Mouse (Mus musculus) cerebellum, adult (tissue): ENCODE data around the gene Anks1b.

Source experiments
- ATAC-seq: cut with Nextera tagmentation; 2 replicates; pipeline ENCODE4 v1.9.2; 2017; ENCODE audit warnings: mild to moderate bottlenecking, moderate library complexity, mixed read lengths; ENCODE audit not compliant: insufficient number of reproducible peaks, low FRiP score, low TSS enrichment

The Anks1b gene

DNA sequence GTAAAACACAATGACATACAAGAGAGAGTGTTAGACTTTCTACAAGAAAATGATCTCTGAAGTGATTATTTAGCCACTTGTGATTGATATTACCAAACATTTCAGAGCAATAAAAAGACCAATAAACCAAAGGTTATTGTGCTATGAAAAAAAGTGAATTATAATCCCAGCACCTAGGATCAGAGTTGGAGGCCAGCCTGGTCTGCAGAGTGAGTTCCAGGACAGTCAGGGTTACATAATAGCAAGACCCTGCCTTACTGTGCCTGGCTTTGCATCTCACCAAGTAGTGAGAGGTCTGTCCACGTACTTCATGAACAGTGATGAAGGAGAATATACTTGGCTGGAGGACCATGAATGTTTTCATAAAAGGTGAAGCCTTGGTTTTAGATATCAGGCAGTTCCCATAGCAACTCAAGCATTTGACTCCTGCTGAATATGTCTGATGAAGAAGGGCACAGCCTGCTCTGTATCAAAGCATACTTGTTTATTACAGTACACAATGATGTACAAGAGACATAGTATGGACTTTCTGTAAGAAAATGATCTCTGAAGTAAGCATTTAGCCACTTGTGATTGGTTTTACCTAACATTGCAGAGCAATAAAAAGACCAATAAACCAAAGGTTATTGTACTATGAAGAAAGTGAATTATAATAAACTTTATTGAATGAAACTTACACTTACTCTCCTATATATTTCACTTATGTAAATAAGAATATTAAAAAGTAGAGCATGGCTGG lies 484.0 kb downstream of the Anks1b start:
- ATAC-seq: no peak

DNA sequence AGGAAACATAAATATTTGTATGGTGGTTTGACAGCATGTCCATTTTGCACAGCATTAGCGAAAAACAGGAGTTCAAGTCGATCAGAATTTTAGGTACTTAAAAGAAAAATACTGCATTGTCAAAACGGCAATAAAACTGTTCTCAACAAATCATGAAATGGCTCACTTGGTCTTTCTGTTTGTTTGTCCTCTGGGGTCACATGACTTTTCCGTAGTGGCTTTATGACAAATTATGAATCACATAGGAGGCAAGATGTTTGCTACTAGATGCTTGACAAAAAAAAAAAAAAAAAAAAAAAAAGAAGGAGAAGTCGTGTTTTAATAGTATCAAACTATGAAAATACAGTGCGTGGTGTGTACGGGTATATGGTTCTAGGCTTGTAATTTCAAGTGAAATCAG lies 495.7 kb downstream of the Anks1b start:
- ATAC-seq: no peak

DNA sequence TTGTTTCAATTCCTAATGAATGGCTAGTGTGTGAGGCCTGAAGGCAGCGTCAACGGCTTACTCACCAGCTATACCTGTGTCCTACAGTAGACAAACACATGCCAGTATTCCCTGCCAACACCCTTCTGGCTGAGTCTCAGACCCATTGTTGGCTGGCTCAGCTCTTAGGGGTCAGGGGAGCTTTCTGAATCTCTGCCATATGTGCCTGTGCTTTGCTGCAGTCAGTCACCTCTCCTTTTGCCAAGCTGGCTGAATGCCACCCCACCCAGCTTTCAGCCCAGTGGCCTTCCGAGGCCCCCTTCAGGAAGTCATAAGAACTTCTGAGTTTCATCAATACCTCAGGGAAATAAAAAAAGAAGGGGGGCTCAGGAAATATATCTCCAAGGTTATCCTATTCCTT lies 497.4 kb downstream of the Anks1b start:
- ATAC-seq: peak; percentile 89

DNA sequence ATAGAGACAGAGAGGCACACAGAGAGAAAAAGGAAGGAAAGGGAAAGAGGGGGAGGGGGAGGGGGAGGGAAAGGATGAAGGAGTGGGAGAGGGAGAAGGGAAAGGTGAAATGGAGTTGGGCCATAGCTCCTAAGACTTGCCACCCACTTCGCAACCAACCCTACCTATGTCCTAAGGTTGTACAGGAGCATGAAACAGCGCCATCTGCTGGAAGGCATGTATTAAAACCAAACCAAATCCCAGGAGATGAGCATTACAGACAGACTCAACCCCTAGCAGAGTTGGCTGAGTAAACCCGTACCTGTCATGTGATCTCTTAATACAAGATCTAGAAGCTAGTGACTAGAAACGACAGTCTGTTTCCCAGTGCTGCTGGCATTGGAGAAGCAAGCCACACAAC lies 500.2 kb downstream of the Anks1b start:
- ATAC-seq: peak; percentile 63; the same call in 1 of the 2 replicates

DNA sequence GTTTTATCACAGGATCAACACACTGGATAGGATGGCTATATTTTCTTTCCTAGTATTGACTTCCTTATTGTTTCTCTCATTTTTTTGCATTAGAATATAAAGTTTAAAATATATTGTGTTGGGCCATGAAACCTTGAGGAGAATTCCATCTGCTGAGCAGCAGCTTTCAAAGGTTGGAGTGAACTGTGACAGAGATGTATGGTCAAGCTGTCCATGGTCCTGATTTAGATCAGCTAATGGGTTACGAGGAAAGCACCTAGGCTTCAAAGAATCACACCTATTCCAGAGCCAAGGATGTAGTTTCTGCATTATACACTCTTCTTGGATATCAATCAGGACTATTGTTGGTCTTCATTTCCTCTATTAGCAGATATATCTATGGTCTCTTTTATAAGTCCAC lies 503.3 kb downstream of the Anks1b start:
- no peak for ATAC-seq

DNA sequence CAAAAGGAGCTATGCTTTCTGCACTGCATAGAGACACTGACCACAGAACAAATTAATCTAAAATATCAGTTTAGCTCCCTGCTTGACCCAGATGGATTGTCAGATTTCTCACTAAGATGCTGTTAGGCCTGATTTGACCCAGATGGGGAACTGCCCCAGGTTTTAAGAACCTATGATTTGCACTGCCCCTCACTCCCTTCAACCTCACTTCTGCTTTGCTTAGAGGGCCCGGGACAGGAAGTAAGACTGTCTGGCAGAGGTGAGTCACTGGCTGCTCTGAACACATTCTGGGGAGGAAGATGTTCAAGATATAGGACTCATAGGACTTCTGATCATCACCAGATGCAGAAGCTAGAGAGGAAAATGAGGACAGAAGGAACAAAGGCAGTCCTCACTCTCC lies 506.8 kb downstream of the Anks1b start:
- ATAC-seq: no peak

DNA sequence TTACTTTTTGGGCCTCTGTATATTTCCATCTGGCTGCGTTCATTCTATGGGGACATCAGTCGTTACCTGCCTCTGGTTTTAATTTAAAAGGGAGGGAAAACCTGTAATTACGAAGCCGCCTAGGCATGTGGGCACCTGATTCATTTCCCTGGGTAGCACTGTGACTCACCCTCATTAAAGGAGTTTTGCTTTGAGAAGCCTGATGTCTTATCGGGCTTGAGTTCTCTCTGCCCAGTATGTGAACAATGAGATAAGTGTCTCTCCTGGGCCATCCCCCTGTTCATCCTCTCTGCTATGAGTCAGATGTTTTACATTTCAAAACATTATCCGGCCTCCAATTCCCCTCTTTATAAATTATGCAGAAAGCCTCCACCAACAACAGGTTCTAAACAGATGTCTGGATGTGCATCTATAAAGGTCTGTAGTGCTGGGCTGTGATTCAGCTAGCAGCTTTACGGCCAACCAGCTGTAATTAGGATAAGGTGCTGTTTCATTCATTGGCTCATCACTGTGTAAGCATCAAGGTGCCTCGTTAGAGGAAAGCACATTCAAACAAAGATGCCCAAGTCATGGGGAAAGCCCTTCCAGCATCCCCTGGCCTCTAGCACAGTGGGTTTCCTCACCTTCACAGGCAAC lies 507.5 kb downstream of the Anks1b start:
- ATAC-seq: no peak

DNA sequence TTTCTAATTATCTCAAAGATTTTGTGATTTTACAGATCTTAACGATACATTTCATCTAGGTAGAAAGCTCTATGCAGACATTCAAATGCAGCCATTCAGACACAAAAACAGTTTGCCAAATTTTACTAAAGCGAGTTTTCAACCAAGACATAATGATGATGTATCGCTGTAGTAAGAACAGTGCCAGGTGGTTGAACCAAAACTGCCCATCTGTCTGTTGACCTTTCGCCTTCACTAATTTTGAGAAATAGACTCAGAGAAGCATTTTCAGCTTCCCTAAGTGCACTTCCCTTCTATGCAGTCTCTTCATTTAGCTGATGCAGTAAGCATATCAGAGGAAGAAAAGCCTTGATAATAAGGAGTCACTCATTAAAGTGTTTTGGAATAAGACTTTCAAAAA lies 527.1 kb downstream of the Anks1b start:
- ATAC-seq: peak; percentile 61; the same call in 1 of the 2 replicates

DNA sequence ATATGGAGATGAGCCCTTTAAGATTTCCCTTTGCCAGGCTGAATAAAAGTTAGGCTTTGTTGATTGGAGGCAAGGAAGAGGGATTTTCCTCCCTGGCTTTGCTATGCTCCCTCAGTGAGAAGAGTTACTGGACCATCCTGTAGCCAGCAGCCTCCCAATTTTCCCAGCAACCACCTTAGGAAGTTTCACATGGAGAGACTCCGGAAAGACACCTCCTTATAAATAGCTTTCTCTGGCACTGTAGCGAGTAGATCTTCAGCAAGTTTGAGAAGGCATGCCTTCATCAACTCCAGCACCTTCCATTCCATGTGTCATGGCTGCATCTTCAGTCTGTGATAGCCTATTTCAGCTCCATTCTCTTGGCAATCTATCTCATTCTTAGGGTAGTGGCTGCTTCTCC lies 535.2 kb downstream of the Anks1b start:
- ATAC-seq: no peak

DNA sequence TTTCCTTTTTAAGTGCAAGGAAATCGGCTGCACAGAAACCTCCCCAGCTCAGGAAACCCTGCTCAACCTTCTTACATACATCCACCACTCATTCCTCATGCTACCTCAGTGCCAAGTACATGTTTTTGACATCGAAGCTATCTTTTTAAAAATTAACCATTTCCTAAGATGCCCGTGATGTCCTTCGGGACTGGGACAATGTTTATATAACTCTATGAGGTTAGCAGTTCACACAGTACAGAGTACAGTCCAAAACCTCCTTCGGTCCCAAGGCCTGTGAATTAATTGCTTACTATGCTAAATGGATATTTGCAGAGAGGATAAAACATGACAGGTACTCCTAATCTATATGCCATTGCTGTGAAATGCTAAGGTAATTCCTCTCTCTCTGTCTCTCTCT lies 558.2 kb downstream of the Anks1b start:
- no peak for ATAC-seq

DNA sequence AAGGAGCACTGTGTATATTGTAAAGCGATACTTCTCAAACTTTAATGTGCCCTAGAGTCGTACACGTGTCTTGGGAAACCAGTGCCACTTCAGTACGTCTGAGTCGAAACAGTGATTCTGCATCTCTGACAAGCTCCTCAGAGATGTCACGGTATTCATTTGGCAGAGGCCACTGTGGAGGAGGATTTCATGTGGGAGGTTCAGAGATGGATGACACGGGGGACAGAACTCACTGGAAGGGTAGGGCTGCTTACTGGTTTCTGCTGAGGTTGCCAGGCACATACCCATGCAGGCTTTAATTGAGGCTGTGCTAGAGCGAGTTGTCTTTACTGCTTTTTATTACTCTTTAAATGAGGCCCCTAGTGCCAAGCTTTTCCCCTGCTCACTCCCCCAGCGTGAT lies 558.7 kb downstream of the Anks1b start:
- peak; percentile 31; the same call in 1 of the 2 replicates for ATAC-seq

DNA sequence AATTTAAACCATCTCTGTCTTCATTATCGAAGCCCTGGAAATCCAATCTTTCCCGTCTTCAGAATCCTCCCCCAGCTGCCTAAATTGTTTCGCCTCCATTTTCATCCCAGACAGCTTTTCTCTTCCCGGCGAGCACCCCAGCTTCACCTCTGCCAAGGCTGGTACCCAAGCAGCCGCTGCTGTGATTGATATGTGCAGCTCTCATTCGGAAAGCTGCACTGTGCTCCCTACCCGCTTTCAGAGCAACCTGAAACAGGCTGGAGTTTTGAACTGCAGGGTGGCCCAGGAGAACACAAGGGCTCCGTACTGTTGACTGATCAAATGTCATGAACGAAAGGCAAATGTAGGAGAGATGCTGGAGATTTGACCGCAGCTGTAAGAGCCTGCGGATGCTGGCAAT lies 559.2 kb downstream of the Anks1b start:
- no peak for ATAC-seq

DNA sequence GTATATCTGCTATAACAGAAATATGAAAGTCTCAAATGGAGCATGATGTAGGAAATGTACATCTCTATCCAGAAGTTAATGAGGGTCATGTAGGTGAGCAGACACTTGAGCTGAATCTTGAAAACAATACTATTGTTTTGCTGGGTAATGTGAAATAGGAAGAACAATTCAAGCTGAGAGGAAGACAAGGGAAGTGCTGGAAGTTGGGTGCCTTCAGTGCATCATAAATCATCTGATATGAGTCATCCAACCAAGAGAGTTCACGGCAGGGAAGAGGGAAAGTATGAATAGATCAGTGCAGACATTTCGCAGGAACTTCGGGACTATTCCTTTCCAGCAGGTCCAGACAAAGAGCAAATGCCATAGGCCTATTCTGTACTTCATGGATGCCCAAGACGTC lies 567.7 kb downstream of the Anks1b start:
- no peak for ATAC-seq

DNA sequence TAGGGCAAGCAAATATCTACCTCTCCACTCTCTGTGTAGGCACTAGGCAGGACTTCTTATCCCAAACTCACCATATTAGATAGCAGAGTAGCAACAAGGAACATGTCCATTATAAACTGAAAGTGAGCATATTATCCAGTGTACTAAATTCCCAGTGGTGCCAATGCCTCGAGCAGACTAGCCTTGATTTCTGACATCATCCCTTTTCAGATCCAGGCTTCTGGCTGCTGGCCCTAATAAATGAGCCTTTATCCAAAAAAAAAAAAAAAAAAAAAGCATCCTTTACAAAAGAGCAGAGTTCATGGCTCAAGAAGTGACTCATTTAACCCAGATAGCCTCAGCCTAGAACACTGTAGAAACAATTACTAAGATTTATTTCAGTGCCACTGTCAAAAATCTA lies 568.3 kb downstream of the Anks1b start:
- ATAC-seq: no peak

DNA sequence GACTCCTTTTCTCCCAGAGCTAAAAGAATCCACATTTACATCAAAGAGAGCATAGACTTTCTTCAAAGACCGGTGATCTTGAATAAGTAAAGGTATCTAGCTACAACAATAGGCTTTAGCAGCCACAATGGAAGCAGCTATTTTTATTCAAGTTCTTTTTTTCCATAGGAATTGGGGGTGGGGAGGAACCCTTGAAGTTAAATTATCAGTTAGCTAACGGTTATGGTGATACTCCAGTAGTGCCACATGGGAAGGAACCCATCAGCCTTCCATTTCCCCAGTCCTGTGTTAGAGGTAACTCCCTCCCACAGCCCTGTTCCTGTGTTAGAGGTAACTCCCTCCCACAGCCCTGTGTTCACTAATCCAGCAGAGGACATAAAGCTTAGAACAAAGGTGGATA lies 591.6 kb downstream of the Anks1b start:
- no peak for ATAC-seq

DNA sequence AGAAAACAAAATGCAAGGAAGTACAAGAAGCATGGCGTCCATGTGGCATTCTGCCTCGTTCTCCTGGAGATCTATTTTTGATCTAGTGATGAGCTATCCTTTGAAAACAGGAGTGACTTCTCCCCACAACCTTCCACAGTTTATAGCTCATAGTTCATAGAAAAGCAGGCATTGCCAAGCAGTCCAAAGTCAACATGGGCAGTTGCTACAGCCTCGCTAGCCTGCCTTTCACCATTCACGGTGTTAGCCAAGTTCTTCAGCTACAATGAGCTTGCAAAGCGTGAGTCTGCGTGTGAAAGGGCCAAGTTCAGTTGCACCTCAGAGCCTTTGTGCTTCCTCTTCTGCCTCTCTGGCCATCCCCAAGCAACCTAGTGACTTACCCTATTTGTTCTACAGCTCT lies 592.1 kb downstream of the Anks1b start:
- no peak for ATAC-seq

DNA sequence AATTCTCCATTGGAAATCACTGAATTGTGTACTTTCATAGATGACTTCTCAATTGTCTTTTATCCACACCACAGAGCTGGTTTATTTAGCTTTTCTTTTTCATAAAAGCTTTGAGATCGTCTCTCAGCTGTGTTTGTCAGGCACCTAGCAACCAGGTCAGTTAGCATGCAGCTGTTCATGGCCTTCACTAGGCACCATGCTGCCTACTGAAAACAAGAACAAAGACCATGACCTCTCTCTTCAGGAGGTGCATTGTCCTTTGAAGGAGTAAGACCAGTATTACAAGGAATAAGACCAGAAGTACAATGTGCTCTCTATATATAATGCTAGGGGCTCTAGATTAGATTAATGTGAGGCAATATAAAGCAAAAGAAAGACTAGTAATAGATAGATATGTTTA lies 594.2 kb downstream of the Anks1b start:
- ATAC-seq: no peak

DNA sequence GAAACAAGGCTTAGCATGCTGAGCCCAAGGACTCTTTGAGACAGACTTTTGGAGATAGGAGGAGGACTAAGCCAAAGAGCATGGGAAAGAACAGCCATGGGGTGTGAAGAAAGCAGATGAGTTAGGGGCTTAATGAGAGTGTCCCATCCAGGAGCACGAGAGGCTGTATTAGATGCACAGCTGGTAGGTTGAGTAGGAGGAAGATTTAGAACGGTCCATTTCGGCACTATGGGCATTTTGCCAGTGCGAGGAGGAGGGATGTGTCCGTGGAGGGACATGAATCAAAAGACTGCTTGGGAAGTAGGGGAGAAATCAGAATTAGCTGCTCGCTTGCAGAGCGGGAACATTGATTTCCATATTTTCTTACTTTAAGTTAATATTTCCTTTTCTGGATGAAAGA lies 620.1 kb downstream of the Anks1b start:
- ATAC-seq: no peak

DNA sequence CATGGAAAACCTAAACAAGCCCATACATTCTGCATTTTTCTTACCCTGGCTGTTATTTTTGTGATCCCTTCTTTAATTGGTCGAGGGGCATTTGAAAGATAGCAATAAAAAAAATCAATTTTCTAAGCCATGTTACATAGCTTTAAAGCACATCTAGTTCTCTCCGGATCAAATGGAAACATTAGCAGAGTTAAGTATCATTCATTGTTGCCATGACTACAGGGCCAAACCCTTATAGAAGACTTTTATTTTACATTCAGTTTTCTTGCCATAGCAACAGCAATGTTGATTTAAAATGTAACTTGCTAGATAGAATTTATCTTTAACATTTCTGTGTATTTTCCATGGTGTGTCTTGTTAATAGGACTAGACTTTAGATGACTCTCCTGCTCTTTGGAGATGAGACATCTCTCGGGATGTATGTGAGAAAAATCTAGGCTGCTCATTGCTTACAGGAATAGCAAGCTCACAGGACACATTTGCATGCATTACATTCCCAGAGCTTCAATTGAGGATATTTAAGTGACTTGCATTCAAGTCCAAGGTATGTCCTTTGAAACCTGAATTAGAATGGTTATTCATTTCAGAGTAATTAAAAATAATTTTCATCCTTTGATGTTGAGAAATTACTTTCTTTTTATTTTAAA lies 620.8 kb downstream of the Anks1b start:
- no peak for ATAC-seq

DNA sequence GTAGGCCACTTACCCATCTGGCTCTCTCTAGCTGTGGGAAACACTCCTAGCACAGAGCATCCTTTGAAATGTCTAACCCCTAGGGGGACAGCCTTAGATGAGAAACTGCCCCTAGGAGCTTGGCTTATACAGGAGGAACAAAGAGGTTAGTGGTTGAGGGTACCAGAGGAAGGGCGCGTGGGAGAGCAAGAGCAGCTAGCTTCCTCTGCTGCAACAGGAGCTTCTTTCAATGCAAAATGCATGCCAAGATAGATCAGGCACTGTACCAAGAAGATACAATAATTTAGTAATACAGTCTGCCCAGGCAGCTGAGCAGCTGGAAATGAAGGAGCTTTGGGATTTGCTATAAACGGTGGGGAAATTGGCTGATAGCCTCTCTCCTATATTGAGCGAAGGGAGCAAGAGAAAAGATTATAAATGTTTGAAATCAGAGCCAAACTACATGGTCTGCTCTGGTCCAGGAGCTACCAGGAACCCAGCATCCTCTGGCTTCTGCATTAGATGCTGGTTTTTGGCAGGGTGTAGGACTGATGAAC lies 621.7 kb downstream of the Anks1b start:
- ATAC-seq: peak; percentile 52

DNA sequence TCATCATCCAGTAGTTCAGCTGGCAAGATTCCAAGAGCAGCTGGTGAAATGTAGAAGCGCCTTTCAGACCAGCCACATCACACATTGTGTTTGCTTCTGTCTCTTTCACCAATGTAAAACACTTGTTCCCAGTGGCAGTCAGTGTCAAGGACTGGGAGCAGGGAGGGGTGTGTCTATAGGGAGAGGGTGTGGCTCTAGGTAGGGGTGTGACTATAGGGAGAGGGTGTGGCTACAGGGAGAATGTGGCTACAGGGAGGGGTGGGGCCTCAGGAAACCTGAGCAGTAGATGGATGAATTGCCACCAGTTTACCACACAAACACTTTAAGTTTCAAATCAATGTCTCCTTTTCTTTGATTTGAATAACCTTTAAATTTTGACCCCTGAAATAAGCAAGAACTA lies 634.3 kb downstream of the Anks1b start:
- no peak for ATAC-seq
